Mouse (Mus musculus) T-helper 17 cell (primary cell): Measurements from ENCODE around the gene Atp1a2.

Experiments
- in situ Hi-C, 2 experiments: fragments of 300-600 bp; cut with MboI, MseI; formaldehyde crosslinking; loops; 1 replicate in 1 of 2; 2 replicates in 1 of 2; pipeline ENCODE4 v1.15.1; 2025; ENCODE audit warnings: high pct_unique_total_duplicates in 2 of 2

The Atp1a2 gene

DNA sequence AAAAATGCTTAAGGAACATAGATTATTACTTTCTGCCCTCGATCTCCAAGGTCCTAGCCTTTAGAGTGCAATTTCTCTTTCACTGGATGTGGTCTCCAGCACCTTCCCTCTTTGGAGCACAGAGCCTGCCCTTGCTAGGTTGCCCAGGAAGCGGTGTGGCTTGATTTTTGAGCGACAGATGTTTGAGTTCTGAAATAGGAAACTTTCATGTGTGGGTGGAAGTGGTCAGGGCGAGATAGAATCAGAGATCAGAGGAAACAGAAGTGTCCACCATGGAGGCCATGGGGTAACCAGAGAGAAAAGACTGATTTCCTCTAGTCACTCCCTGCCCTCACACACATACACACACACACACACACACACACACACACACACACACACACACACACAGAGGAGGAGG, 8.3 kb upstream of the Atp1a2 start:
- in situ Hi-C loops, result loop anchor here in 1 of 2 experiments (5.0 kb wide), 1 partner anchor 84 kb away; no protein-coding TSS in a partner anchor

DNA sequence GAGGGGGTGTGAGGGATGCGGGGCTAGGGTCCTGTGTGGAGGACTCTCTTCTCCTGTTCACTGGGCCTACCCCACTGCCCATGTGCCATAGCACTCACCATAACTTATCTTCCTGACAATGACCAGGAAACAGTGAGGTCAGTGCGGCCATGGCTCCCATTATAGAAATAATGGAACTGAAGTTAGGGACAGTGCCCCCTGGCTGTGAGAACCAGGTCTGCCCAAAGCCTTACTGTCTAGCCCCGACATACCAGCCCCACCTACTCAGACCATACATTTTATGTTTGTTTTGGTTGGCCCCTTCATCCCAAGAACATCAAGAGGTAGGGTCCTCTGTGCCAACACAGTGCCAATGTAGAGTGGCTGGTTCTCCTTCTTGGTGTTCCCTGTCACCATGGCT, 7.8 kb upstream of the Atp1a2 start:
- in situ Hi-C loops, result loop anchor here in 1 of 2 experiments (5.0 kb wide), 1 partner anchor 83 kb away; no protein-coding TSS in a partner anchor

DNA sequence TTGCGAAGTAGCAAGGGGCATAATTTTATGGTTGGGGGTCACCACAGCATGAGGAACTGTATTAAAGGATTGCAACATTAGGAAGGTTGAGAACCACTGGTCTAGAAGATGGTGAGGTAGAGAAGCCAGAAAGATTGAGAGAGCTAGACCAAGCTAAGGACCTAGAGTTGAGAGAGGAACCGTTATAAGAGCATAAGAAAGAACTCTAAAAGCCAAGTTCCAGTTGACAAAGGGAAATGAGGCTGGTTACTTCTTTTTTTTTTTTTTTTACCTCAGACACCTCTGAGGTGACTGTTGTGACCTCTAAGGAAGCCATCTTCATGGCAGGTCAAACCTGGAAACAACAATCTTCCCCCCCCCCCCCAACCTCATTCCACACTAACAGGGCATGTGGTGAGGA, 7.3 kb upstream of the Atp1a2 start:
- in situ Hi-C loops, result loop anchor here in 1 of 2 experiments (5.0 kb wide), 1 partner anchor 83 kb away; no protein-coding TSS in a partner anchor

- in situ Hi-C loops, result no loop called here
These were observed 6.6 kb upstream of the Atp1a2 start for GRCm38 (mm10) chr1:172304443-172304842.

GRCm38 (mm10) chr1:172302851-172303250, 5.0 kb upstream of the Atp1a2 start:
- in situ Hi-C loops, result no loop called here

DNA sequence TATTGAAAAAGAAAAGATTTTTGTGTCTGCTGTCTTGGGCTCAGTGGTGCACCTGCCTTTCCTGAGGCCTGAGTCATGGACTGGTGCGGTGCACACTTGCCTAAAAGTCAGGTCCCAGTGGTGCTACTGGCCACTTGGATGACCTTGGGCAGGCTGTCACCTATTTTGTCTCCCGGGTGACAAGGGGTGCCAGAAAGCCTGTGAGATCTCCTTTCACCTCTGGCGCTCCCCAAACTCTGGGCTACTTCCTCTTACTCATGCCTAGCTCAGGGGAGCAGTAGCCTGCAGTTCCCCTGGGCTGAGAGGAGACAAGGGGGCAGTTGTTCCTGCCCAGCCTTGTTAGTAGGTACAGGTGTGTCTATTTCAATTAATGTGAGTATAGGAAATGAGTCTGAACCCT, 4.4 kb upstream of the Atp1a2 start:
- in situ Hi-C loops, result no loop called here

DNA sequence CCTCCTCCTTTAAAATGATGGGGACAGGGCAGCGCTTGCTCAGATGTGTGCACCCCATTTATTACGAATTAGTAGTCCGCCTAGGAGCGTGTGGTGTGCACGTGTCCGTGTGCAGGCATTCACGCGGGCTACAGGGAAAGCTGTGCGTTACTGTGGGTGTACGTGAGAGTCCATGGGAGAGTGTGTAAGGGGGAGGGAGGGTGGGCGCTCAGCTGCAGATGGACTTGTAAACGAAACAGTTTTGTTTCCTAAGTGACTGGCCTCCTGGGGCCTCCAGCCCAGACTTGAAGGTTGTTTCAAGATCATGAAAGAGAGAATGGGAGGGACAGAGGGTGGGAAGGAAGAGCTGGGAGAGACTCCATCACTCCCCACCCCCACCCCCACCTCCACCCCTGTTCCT, 3.3 kb upstream of the Atp1a2 start:
- in situ Hi-C loops, result no loop called here

GRCm38 (mm10) chr1:172300247-172300646, 2.4 kb upstream of the Atp1a2 start:
- in situ Hi-C loops, result no loop called here

DNA sequence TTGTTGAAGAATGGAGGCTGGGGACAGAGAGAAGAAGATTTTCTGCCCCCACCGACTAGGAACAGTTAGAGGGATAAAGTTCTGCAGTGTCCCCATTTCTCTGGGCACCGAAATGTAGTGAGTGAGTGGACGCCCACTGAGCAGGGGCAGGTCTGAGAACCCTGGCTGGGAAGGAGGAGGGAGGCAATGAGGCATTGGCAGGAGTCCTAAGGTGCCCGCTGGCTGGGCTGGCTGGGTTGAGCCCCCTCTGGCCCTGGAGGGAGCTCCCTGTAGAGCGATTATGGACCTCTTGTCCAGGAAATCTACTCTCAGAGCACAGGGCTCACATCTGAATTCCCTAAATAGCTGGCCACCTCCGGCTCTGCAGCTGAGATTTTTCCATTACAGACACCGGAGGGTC, 1.7 kb upstream of the Atp1a2 start:
- in situ Hi-C loops, result no loop called here

- in situ Hi-C loops, result no loop called here
These were observed 901 bp downstream of the Atp1a2 start for GRCm38 (mm10) chr1:172296816-172297510.

- in situ Hi-C loops, result no loop called here
These were observed 2.1 kb downstream of the Atp1a2 start for GRCm38 (mm10) chr1:172295751-172296197.

DNA sequence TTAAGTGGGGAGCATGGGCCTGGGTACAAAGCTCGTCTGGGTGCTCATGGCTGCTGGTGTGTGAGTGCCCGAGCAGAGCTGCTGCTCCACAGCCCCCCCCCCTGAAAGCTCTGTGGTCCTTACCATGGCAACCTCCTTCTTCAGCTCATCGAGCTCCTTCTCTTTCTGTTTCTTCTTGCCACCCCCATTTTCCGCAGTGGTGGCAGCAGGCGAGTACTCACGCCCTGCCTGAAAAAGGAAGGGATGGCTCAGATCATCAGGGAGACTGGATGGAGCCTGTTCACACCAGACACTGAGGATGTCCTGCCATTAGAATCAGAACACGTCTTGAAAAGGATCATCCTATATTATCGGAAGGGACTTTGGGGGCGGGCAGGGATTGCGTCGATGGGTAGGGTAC, 4.4 kb downstream of the Atp1a2 start:
- in situ Hi-C loops, result no loop called here

DNA sequence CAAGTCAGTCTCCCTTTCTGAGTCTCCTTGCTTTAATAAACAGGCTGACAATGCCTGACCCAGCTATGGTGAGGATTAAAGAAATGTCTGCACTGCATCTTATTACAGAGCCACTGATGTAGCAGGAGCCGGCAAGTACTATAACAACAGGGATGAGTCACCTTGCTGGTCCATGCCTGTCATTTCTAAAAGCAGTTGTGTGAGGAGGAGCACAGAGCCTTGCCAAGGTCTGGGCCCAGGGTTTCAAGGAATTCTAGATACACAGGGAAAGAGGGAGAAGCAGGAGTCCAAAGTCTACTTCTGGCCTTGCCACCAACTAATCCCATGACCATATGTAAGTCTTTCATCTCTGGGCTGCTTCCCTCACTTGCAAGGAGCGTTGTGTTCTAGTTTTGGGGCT, 5.0 kb downstream of the Atp1a2 start:
- in situ Hi-C loops, result no loop called here

DNA sequence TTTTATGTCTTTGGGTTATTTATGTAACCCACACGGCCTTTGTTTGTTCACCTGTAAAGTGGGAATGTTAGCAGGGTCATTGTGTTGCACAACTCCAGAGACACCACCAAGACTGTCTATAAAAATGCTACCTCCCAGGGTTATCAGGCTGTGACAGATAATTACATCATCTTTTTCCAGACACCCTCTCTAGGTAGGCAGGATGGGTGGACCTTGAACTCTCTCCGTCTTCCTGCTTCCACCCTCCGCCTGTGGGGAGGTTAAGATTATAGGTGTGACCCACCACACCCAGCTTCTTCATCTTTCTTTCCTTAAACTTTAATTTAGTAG, 8.3 kb downstream of the Atp1a2 start:
- in situ Hi-C loops, result no loop called here

DNA sequence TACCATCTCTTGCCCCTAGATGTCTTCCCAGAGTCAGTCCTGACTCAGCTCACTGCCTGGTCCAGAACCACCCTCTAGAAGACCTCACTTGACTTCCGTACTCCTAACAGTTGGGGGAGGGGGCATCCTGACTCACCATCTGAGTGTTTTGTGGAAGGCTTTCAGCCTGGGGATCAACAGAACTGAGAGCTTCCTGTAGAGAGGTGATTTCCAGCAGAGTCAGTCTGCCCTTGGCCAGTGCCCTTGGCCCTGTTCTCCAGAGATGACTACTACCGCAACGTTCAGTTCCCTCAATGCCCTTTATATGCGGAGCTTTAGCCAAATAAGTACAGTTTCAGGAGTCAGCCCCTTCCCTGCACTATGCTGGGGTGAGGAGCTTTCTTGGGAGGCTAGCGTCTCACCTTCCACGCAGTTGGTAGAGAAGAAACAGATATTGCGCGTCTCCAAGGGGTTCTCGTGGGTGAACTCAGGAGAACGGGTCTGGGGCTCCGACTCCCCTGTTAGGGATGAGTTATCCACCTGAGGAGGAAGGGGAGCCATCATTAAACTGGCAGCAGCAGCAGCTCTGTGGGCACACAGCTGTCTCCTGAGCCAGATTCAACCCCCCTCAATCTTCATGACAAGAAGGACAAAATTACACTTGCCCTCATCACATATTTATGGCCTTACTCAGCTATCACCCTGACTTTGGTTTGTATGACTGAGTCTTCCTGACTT, 8.8 kb downstream of the Atp1a2 start:
- in situ Hi-C loops, result no loop called here

DNA sequence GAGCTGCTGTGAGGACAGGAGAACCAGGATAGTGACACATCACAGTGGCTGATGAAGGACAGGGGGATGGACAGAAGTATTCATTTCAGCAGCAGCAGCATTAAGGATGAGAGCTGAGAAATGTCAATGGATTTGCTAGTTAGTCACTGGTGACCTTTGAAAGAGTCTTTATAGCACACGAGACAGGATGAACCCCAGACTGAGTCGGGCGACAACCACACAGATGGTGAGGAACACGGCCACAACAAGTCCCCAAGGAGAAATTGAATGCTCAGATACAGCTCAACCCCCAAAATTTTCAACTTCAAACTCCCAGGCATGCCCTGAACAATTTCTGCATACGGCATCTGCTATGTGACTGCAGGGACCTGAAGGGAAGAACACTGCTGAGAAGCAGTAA, 11.1 kb downstream of the Atp1a2 start:
- in situ Hi-C loops, result no loop called here

- in situ Hi-C loops, result no loop called here
These were observed 13.6 kb downstream of the Atp1a2 start for GRCm38 (mm10) chr1:172284221-172284620.

DNA sequence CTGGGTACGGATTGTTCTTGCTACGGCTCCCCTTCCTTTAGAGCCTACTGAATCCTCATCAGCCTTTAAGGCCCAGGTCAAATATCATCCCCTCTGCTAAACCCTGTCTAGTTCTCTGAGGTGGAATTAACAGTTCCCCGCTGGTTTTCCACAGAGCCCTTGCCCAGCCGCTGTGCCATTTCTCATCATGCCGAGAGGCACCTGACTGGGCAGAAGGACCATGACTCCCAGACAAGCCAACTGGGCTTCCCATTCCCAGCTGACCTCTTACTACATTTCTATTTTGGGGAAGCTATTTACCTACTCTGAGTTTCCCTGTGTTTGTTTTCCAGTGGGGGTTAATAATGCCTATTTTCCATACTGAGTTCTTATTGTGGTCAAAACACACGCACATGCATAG, 14.8 kb downstream of the Atp1a2 start:
- in situ Hi-C loops, result no loop called here

DNA sequence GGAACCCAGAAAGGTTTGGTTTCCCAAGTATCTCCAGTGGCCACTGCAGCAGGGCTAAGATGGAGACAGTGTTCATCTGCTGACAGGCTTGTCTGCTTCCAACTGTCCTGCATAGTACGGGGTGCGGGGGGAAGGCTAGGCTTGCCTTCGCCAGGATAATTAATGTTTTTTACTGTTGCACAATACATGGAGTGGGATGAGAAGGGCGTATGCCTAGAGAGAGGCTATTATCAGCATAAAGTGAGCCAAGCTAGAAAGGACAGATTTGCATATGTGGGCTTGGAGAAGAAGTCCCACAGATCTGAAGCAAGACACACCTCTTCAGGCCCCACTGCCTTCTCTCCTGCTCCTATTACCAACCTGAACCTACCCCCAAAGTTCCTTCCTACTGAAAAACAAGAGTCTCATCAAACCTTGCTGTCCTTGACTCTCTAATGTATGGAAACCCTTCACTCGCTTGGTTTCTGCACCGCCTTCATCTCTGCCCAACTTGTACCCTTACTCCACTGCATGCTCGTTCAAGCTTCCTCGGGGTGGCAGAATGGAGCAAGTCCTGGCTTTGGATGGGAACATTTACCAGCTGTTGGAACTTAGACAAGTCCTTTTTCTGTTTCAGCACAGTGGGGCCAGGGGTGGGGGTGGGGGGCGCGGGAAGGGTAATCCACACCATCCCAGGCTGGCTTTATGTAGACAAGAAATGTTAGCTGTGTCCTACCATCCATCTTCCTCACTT, 16.2 kb downstream of the Atp1a2 start:
- in situ Hi-C loops, result no loop called here

DNA sequence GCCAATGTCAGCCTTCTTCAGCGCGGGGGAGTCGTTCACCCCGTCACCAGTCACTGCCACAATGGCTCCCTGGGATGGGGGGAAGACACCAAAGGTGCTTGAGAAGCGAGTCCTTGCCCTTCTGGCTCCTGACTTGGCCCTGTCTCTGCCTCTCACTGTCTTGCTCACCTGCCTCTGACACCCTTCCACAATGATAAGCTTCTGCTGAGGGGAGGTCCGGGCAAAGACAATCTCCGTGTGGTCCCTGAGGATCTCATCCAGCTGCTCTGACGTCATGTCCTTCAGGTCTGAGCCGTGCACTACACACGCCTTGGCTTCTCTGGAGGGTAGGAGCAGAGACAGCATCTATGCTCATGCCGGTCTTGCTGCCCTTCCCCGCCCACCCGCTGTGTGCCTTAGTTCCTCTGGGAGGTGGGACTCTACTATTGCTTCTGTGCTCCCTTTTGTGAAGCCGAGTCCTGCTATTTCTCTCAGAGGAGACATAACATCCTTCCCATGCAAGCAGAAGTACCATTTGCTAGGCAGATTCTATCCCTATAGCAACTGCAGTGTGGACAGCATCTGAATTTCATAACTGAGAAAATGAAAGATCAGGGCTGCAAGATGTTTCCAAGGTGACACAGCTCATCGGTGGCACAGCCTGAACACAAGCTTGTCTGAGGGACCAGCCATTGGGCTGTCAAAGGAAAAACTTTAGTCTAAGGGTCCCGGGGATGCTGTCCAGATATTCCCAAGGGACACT, 17.9 kb downstream of the Atp1a2 start:
- in situ Hi-C loops, result no loop called here

- in situ Hi-C loops, result no loop called here
These were observed 19.5 kb downstream of the Atp1a2 start for GRCm38 (mm10) chr1:172278328-172278727.

GRCm38 (mm10) chr1:172277172-172277571, 20.7 kb downstream of the Atp1a2 start:
- in situ Hi-C loops, result no loop called here
